Mouse (Mus musculus) liver, embryonic 14.5 days (tissue): ENCODE results near the gene Mtch2.

Experiments used
- CTCF ChIP-seq: IDR thresholded peaks from 2 replicates; pipeline ENCODE4 v1.5.1; 2016; ENCODE audit warnings: antibody characterized with exemption, low read depth, control low read depth
- EP300 ChIP-seq: IDR thresholded peaks from 2 replicates; pipeline ENCODE4 v1.6.1; 2016; ENCODE audit warnings: antibody characterized with exemption, low read depth

DNA sequence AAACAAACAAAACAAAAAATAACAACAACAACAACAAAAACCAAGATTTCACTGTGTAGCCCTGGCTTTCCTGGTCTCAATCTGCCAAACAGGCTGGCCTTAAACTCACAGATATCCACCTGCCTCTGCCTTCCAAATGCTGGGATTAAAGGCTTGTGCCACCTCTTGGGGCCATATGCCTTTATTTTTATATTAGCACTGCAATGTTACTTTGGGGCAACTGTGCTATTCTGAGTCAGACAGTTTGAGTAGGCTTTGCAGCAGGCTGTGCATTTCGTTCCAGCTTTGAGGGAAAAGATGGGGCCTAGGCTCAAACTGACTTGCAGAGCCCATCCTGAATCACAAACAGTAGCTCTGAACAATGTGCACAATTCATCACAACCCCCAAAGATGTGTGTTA, 3.3 kb upstream of the Mtch2 start:
- TF ChIP-seq EP300 (no peak), CTCF (no peak)
